Mouse (Mus musculus) NIH3T3 (cell line): ENCODE data around the gene Zyg11b.

ENCODE experiments used
- DNase-seq: peaks from one replicate; pipeline ENCODE4 v3.0.0-alpha.2; 2012; ENCODE audit warnings: low read depth

The Zyg11b gene

GRCm38 (mm10) chr4:108300670-108301373 lies at the start of gene Zyg11b:
TSS of gene Zyg11b (minus strand) at chr4:108301096.
- DNase-seq = peak; percentile 98

DNA sequence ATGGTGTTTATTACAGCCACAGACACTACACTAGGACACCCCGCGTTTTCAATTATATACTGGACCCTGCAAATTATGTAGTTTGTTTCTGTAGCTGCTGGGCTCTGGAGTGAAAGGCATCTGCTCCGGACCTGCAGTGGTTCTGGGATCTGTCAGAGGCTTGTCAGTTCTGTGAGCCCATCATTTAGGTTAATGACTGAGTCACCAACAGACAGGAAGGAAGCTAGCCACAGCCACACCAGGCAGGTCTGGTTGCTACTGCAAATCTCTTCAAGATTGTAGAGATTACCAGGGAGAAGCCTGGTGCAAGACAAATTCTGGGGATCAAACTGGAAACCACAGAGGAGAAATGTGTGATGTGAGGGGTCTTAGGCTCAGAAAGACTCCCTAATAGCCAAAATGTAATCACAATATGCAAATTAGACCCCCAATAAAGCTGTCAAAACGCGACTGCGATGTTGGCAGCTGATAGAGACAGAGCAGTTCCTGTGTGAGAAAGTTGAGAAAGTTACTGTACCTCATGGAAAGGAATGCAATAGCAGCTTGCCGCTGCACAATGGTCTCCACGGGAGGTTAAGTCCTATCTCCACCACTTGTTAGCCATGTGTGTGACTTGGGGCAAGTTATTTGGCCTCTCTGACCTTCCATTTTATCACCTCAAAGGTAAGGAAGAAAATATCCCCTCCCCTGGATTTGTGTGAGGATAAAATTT lies 49.1 kb upstream of the Zyg11b start:
- DNase-seq = no peak

GRCm38 (mm10) chr4:108349064-108349463 lies 48.2 kb upstream of the Zyg11b start:
- no peak for DNase-seq

- no peak for DNase-seq
These were observed 47.5 kb upstream of the Zyg11b start for GRCm38 (mm10) chr4:108348256-108348875.

DNA sequence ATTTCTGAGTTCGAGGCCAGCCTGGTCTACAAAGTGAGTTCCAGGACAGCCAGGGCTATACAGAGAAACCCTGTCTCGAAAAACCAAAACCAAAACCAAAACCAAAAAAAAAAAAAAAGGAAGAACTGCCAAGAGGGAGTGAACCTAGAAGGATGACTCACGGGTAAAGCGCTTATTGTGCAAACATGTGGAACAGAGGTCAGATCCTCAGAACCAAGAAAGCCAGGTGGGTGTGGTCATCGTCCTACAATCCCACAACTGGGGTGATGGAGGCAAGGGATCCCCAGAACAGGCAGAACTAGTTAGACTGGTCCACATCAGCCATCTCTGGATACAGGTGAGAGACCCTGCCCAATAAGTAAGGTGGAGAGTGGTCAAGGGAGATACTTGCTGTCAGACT lies 46.2 kb upstream of the Zyg11b start:
- peak; percentile 92 for DNase-seq

DNA sequence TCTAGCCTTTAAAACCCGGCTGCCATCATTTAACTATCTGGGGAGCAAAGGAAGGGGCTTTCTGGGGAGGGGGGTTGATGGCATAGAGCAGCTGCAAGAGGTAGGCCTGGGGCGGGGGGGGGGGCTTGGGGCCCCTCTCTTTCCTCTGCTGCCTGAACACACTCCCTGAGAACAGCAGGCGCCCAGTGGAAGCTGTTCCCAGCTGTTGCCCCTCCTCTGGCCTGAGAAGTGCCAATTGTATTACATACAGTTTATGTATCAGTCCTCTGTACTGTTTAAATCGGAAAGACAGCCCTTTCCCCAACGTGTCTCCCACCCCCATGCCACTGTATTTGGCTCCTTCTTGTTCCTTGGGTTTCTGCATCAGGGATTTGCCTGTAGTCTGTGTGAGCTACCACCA lies 44.9 kb upstream of the Zyg11b start:
- no peak for DNase-seq

DNA sequence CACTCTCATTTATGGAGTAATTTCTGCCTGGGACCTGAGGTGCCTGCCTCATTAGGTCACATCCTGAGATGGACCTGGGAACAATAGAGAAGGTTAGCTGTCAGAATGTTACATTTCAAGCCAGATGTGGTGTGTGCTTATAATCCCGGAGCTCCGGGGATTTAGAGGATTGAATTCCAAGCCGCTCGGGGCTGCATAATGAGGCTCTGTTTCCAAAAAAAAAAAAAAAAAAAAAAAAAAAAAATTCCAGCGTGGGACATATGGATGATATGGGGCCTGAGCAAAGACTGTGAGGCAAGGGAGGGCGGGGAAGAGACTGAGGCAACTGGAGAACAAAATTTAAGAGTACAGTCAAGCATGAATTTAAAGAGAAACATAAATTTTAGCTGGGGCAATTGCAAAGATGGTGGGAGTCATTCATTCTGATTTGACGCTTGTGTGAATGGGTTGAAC lies 43.8 kb upstream of the Zyg11b start:
- no peak for DNase-seq

GRCm38 (mm10) chr4:108339277-108339690 lies 38.4 kb upstream of the Zyg11b start:
- peak; percentile 81 for DNase-seq

- no peak for DNase-seq
These were observed 37.9 kb upstream of the Zyg11b start for GRCm38 (mm10) chr4:108338811-108339210.

GRCm38 (mm10) chr4:108338321-108338733 lies 37.4 kb upstream of the Zyg11b start:
- DNase-seq = no peak

- DNase-seq = no peak
These were observed 36.9 kb upstream of the Zyg11b start for GRCm38 (mm10) chr4:108337817-108338216.

DNA sequence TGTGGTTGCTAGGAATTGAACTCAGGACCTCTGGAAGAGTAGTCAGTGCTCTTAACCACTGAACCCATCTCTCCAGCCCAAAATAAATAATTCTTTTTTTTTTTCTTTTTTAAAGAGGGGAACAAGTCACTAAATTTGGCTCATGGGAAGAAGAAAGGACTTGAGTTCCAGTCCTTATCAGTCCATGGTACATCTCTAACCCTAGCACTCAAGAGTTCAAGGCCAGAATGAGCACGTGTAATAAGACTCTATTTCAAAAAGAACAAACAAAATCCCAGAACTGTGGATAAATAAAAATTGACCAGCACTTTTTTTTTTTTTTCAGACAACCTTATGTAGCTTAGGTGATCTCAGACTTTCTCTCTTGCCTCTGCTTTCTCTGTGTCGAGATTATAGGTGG lies 35.9 kb upstream of the Zyg11b start:
- DNase-seq = no peak

- no peak for DNase-seq
These were observed 34.5 kb upstream of the Zyg11b start for GRCm38 (mm10) chr4:108335413-108335812.

DNA sequence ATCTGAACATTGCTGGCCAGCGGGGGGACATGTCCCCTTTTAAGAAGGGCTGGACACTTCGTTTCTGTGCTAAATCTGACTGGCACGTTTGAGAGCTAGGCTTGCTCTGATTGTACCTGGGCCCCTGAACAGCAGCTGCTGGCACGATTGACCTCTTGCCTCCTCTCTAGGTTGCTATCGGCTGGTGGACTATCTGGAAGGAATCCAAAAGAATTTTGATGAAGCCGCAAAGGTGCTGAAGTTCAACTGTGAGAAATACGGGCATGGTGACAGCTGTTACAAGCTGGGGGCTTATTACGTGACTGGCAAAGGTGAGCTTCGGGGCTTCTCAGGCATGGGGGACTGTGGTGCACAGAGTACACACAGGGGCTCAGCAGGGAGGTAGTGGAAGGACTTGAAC lies 31.1 kb upstream of the Zyg11b start:
- no peak for DNase-seq

- DNase-seq = no peak
These were observed 28.9 kb upstream of the Zyg11b start for GRCm38 (mm10) chr4:108329840-108330239.

DNA sequence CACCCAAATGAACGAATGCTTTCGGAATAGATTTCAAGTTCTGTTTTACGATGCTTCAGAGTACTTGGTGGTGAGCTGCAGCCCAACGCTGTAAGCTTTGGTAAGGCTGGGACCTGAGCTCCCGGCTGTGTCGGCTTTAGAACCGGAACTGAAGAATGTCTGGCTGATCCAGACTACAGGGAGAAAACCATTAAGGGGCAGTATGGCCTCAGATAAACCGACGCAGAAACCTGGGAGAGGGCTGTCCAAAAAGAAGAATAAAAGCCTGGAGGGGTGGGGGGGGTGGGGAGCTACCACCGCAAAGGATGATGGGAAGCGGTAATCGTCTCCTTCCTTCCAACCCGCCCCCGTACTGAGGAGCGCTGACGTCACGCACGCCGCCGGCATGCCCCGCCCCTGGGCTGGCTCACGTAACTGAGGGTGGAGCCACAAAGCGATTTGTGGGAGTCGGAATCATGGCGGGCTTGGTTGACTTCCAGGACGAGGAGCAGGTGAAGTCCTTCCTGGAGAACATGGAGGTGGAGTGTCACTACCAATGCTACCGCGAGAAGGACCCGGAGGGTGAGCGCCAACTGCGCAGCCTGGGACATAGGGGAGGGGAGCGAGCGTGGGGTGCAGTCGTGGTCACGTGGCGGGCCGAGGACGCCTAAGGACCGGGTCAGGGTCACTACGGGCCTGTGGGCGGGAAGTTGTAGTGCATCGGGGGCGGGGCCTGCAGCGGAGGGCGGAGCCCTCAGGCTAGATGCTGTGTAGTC lies 27.0 kb upstream of the Zyg11b start, which contains the start of gene Coa7:
Coa7 (plus strand) TSS at position 411 of the 755 bp plus-strand sequence.
- peak; percentile 100 for DNase-seq

- peak; percentile 81 for DNase-seq
These were observed 26.2 kb upstream of the Zyg11b start for GRCm38 (mm10) chr4:108327071-108327579.

- no peak for DNase-seq
These were observed 22.7 kb upstream of the Zyg11b start for GRCm38 (mm10) chr4:108323588-108323987.

- no peak for DNase-seq
These were observed 19.9 kb upstream of the Zyg11b start for GRCm38 (mm10) chr4:108320627-108321380.

- no peak for DNase-seq
These were observed 18.9 kb upstream of the Zyg11b start for GRCm38 (mm10) chr4:108319747-108320146.
